Mouse (Mus musculus) forebrain, embryonic 12.5 days (tissue): ENCODE data around the gene Ppfia3. TPM values are rescaled to one million over a fixed set of nuclear protein-coding genes. Genes with fewer than 3 reads are reported as not detected.
"Not testable (repeated sequence)": the region's sequence is repeated elsewhere in the genome, so short reads cannot be mapped to it uniquely, and the experiment has no call there.

Experiments
- ATAC-seq: fragments of 200-750 bp; cut with Nextera tagmentation; 2 replicates; pipeline ENCODE4 v1.8.0; 2017; ENCODE audit warnings: moderate TSS enrichment; ENCODE audit not compliant: low FRiP score
- H3K27ac ChIP-seq: fragments of 300-500 bp; sonication (generic); 2 replicates; pipeline ENCODE4 v1.5.1; 2016; ENCODE audit warnings: mild to moderate bottlenecking
- H3K27me3 ChIP-seq: fragments of 300-500 bp; sonication (generic); 2 replicates; pipeline ENCODE4 v1.6.1; 2016; ENCODE audit warnings: mild to moderate bottlenecking
- H3K36me3 ChIP-seq: fragments of 300-500 bp; sonication (generic); replicated peaks from 2 replicates; pipeline ENCODE4 v1.6.1; 2016; ENCODE audit warnings: mild to moderate bottlenecking
- H3K4me1 ChIP-seq: fragments of 300-500 bp; sonication (generic); 2 replicates; pipeline ENCODE4 v1.6.1; 2016
- H3K4me2 ChIP-seq: fragments of 300-500 bp; sonication (generic); 2 replicates; pipeline ENCODE4 v1.6.1; 2016; ENCODE audit warnings: mild to moderate bottlenecking, moderate library complexity
- H3K4me3 ChIP-seq: fragments of 300-500 bp; sonication (generic); replicated peaks from 2 replicates; pipeline ENCODE4 v1.5.1; 2016; ENCODE audit warnings: mild to moderate bottlenecking
- H3K9ac ChIP-seq: fragments of 300-500 bp; sonication (generic); 2 replicates; pipeline ENCODE4 v1.6.1; 2016; ENCODE audit warnings: mild to moderate bottlenecking
- H3K9me3 ChIP-seq: fragments of 300-500 bp; sonication (generic); 2 replicates; pipeline ENCODE4 v1.6.1; 2016
- WGBS: fragments of 180-500 bp; shearing (Covaris S2); methylation state at CpG from one replicate; pipeline ENCODE4 v1.1.7; 2016; 5-methylcytosine and 5-hydroxymethylcytosine counted together
- polyA plus RNA-seq: library from polyadenylated mRNA; unstranded; fragments of >200 nt; fragmentation: Nextera tagmentation; extraction: Ambion mirVana; gene quantifications from 2 replicates; pipeline ENCODE4 v1.2.1, GENCODE M21; 2016

Ppfia3 gene
- polyA plus RNA-seq, 1 experiment from 2014 or later: 12.6 TPM

DNA sequence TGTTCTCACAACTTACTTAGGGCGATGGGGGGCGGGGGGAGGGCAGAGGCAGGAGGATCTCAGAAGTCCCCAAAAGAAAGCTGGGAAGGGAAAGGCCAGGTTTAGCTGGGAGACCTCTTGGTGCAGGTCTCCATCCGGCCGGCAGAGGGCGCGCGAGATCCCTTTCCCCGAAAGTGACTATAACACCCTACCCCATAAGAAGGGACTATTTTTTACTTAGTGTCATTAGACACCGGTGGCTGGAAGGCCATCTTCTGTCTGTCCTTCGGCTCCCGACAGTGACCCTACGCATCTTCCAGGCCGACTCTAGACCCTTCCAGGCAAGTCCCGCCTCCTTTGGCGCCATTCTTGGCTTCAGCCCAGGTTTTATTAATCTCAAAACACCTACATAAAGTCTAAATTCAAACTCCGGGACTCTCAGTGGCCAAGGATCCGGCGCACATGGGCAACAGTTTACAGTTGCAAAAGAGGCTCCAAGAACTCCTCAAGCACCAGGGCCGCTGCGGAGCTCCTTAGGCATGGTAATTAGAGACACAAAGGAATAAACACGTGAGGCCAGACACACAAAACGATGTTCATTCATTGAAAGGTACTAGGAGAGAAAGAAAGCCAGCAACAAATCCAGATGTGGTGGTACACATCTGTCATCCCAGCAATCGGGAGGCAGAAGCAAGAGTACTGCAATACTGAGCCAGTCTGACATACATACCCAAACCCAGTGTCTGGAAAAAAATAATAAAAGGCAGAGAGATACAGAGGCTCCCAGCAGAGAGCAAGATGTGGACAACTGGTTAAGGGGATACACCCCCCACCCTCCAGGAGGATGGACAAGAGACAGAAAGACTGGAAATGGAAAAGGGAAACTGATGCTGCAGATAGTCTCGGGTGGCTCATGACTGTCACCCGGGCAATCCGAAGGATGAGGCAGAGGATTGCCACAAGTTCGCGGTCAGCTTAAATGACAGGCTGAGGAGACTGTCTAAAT, 38.6 kb upstream of the Ppfia3 start, which contains the start of gene Kcna7:
TSS of gene Kcna7 (plus strand) at position 563 of the 985 bp plus-strand sequence.
- peak within 1 kb of the TSS; percentile 46 for H3K4me2 ChIP-seq
- 12% methylated on average over 28 of the region's 28 CpGs for WGBS
- peak within 1 kb of the TSS; percentile 33 for H3K4me3 ChIP-seq
- H3K36me3 ChIP-seq: no peaks in the 10 kb centered on the region
- H3K27me3 ChIP-seq: peaks cover 69% of the 10 kb centered on the region
- no peak within 1 kb of the TSS for H3K27ac ChIP-seq
- H3K4me1 ChIP-seq: peaks cover 13% of the 10 kb centered on the region
- no peak for ATAC-seq
- no peaks in the 10 kb centered on the region for H3K9me3 ChIP-seq
- H3K9ac ChIP-seq: 0 out of 2 replicates have a peak within 1 kb of the TSS, but pooled peaks have one; percentile 25

DNA sequence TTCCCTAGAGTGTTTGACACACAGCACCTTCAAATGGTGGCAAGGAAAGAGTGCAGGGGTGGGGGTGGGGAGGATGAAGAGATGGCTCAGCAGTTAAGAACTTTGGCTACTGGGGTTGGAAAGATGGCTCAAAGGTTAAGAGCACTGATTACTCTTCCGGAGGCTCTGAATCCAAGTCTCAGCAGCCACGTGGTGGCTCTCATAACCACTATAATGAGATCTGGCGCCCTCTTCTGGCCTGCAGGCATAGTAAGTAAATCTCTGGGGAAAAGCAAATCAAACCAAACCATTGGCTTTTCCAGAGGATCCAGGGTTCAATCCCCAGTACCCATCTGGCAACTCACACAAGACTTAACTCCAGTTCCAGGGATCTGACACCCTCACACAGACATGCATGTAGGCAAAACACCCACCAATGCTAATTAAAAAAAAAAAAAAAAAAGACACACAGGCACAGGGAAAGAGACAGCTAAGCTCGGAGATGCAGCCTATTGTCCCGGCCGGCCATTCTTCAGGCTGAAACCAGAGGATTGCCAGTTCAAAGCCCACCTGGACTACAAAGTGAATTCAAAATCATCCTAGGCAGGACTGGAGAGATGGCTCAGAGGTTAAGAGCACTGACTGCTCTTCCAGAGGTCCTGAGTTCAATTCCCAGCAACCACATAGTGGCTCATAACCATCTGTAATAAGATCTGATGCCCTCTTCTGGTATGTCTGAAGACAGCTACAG, 36.9 kb upstream of the Ppfia3 start:
- H3K27me3 ChIP-seq: peaks cover 53% of the 10 kb centered on the region
- H3K4me2 ChIP-seq: no peak overlapping the region
- no peak overlapping the region for H3K27ac ChIP-seq
- no peak overlapping the region for H3K9ac ChIP-seq
- no peaks in the 10 kb centered on the region for H3K36me3 ChIP-seq
- H3K4me1 ChIP-seq: peaks cover 13% of the 10 kb centered on the region
- WGBS: 47% methylated on average over 6 of the region's 6 CpGs
- H3K4me3 ChIP-seq: no peak overlapping the region
- H3K9me3 ChIP-seq: no peaks in the 10 kb centered on the region
- ATAC-seq: no peak

DNA sequence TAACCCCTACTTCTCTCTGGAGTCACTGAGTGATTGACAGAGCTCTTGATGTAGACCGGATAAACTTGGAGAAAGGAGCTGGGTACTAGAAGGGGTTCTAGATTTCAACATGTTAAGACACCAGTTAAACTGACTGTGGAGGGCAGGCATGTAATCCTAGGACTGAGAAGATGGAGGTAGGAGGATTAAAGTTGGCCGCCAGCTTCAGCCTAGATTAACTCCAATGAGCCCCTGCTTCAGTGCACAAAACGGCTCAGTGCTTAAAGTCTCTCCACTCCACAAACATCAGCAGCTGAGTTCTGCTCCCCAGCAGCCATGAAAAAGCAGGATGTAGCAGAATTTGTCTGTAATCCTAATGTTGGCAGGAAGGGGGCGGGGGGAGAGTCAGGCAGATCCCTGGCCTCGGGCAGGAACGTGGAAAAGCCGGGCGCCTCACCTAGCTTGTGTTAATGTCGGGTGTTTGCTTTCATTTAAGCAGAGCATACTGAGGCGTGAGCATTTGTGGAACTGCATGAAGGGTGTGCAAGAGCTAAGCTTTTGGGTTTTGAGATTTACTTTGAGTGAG, 34.8 kb upstream of the Ppfia3 start:
- Histone ChIP-seq H3K4me1 (peaks cover 10% of the 10 kb centered on the region), H3K36me3 (no peaks in the 10 kb centered on the region), H3K27ac (no peak overlapping the region), H3K27me3 (peaks cover 32% of the 10 kb centered on the region), H3K4me3 (no peak overlapping the region), H3K4me2 (no peak overlapping the region), H3K9me3 (no peaks in the 10 kb centered on the region), H3K9ac (no peak overlapping the region)
- WGBS: 72% methylated on average over 10 of the region's 10 CpGs
- no peak for ATAC-seq

DNA sequence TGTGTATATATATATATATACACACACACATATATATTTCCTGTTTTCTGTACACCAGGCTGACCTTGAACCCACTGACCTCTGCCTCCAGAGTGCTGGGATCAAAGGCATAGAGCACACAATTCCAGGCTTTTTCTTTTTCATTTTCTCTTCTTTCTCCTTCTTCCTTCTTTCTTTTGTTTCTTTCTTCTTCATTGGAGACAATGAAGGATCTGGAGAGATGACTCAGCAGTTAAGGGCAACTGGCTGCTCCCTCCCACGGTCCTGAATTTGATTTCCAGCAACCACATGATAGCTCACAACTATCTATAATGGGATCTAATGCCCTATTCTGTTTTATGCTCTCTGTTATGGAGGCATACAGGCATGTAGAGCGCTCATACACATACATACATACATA, 30.0 kb upstream of the Ppfia3 start:
- WGBS: 80% methylated on average over 2 of the region's 2 CpGs
- no peak overlapping the region for H3K27ac ChIP-seq
- H3K27me3 ChIP-seq: 0 out of 2 replicates have a peak, but pooled peaks cover 2% of the 10 kb centered on the region
- no peak overlapping the region for H3K4me3 ChIP-seq
- peaks cover 22% of the 10 kb centered on the region for H3K36me3 ChIP-seq
- no peak for ATAC-seq
- H3K9me3 ChIP-seq: no peaks in the 10 kb centered on the region
- no peak overlapping the region for H3K9ac ChIP-seq
- H3K4me2 ChIP-seq: no peak overlapping the region
- peaks cover 22% of the 10 kb centered on the region for H3K4me1 ChIP-seq

DNA sequence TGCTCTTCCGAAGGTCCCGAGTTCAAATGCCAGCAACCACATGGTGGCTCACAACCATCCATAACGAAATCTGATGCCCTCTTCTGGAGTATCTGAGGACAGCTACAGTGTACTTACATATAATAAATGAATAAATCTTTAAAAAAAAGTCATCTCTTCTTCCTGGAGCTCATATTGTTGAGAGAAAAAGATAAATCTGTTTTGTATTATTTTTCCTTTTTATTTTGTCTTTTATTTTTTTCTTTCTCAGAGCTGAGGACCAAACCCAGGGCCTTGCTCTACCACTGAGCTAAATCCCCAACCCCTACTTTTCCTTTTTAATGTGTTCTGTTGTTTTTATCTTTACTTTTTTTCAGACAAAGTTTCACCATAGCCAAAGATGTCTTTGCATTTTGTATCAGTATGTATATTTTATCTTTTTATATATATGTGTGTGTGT, 29.5 kb upstream of the Ppfia3 start:
- WGBS: 6% methylated on average over 3 of the region's 3 CpGs
- peak; percentile 22; the same call in 1 of the 2 replicates for ATAC-seq
- Histone ChIP-seq H3K4me2 (peak overlapping the region; percentile 64), H3K4me3 (peak overlapping the region; percentile 85), H3K36me3 (peaks cover 26% of the 10 kb centered on the region), H3K27ac (peak overlapping the region; percentile 99), H3K4me1 (peaks cover 22% of the 10 kb centered on the region)
- not testable (repeated sequence) for H3K9ac ChIP-seq, H3K9me3 ChIP-seq, H3K27me3 ChIP-seq

DNA sequence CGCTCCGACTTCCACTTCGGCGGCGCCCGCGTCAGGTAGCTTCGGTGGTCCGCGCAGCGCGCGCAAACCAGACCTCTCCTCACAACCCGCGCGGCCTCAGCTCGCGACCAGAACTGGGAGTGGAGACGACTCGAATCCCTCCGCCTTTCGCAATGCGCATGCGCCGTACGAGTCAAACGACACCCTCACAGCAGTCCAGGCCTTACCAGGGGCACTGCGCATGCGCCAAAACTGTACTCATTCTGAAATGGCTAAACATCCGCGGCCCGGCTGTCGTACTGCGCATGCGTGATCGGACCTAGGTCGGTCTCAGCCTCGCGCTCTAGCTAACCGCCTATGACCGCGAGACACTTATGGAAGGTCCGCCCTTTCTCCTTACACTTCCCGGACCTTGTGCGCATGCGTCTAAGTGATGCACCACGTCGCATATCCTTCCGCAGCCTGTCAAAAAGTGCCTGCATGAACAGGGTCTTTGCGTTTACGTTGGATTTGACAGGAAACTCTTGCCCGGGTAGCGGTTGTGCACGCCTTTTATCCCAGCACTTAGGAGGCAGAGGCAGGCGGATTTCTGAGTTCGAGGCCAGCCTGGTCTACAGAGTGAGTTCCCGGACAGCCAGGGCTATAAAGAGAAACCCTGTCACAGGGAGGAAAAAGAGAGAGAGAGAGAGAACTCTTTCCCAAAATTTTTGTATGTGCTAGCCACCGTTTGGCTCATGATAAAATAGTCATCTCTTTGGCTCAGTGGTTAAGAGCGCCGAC, 28.9 kb upstream of the Ppfia3 start, which contains the start of gene Snrnp70:
TSS of gene Snrnp70 (minus strand) at position 165 of the 759 bp plus-strand sequence.
- Histone ChIP-seq H3K4me1 (peaks cover 22% of the 10 kb centered on the region), H3K9ac (peak within 1 kb of the TSS; percentile 97), H3K4me2 (peak within 1 kb of the TSS; percentile 98), H3K27me3 (no peaks in the 10 kb centered on the region), H3K27ac (peak within 1 kb of the TSS; percentile 99), H3K9me3 (no peaks in the 10 kb centered on the region), H3K36me3 (peaks cover 30% of the 10 kb centered on the region), H3K4me3 (peak within 1 kb of the TSS; percentile 85)
- WGBS: under 1% methylated on average over 60 of the region's 60 CpGs
- peak; percentile 97 for ATAC-seq

DNA sequence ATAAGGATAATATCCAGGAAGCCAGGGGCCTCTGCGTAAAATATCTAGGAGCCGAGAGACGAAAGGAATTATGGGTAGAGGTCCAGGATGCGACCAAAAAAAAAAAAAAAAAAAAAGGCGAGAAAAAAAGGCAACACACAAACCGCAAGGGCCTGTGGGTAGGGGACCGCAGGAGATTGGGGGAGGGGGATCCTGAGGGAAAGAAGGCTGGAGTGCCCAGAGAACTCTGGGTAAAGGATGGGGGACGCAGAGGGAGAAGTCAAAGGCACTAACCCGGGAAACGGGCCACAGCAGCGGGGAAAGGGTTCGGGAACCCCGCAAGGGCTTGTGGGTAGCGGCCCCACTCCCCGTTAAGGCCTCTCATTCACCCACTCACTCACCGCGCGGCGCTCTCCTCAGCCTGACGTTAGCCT, 28.3 kb upstream of the Ppfia3 start:
- WGBS: 0% methylated on average over 15 of the region's 20 CpGs
- Histone ChIP-seq H3K36me3 (peaks cover 36% of the 10 kb centered on the region), H3K4me2 (peak overlapping the region; percentile 98), H3K4me3 (peak overlapping the region; percentile 85), H3K4me1 (peaks cover 22% of the 10 kb centered on the region), H3K9me3 (no peaks in the 10 kb centered on the region), H3K9ac (peak overlapping the region; percentile 97), H3K27me3 (no peaks in the 10 kb centered on the region), H3K27ac (peak overlapping the region; percentile 99)
- peak; percentile 80 for ATAC-seq

DNA sequence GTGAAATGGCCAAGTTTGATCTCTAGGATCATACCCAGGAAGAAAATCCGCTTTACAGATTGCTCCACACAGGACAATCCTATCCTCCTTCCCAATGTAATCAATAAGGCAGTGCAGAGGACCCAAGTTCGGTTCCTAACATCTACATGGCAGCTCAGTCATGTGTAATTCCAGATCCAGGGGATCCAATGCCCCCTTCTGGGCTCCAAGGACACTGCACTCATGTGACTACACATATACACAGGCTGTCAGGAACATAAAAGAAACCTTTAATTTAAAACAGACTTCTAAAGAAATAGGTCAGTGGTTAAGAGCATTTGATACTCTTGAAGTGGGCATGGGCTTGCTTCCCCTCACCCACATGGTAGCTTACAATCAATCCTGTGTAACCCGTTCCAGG, 19.3 kb upstream of the Ppfia3 start:
- 88% methylated on average over 3 of the region's 3 CpGs for WGBS
- no peak for ATAC-seq
- no peak overlapping the region for H3K4me3 ChIP-seq
- H3K27ac ChIP-seq: no peak overlapping the region
- H3K36me3 ChIP-seq: peaks cover 96% of the 10 kb centered on the region
- no peak overlapping the region for H3K9ac ChIP-seq
- no peaks in the 10 kb centered on the region for H3K9me3 ChIP-seq
- no peaks in the 10 kb centered on the region for H3K4me1 ChIP-seq
- H3K4me2 ChIP-seq: no peak overlapping the region
- H3K27me3 ChIP-seq: no peaks in the 10 kb centered on the region

DNA sequence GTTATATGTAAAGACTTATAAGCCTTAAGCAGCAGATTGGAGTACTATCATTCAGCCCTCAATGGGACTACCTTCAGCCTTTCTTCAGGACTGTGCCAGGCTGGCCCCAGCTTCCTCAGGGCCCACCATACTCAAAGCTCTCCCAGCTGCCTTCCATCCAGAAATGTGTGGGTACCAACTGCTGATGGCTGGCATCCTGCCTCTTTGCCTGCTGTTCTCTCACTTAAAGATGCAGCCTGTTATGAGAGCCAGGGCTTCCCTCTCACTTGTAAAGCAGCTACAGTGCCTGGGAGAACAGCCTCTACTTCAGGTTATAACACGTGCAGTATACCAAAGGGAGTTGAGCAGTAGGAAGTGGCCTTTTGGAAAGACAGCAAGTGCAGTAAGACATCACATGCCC, 9.2 kb upstream of the Ppfia3 start:
- no peak overlapping the region for H3K4me2 ChIP-seq
- no peaks in the 10 kb centered on the region for H3K27me3 ChIP-seq
- WGBS: 90% methylated on average over 1 of the region's 1 CpGs
- no peaks in the 10 kb centered on the region for H3K9me3 ChIP-seq
- peaks cover 87% of the 10 kb centered on the region for H3K36me3 ChIP-seq
- H3K4me3 ChIP-seq: no peak overlapping the region
- H3K4me1 ChIP-seq: peaks cover 7% of the 10 kb centered on the region; the same call in 1 of the 2 replicates
- no peak overlapping the region for H3K27ac ChIP-seq
- no peak for ATAC-seq
- no peak overlapping the region for H3K9ac ChIP-seq

DNA sequence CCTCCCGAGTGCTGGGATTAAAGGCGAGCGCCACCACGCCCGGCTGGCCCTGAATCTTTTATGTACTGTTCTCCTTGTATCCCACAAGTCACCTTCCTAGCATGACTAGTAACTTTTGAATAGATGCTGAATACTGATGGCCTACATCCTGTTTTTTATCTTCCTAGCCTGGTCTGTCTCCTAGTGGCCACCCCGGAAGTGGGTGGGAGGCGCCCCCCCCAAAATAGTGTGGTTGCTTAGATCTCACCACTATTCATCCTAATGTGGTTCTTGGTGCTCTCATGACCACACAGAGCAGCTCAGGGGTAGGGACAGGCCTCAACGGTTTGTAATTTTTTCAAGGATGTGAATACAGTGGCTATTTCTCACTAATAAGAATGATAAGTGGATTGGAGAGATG, 7.8 kb upstream of the Ppfia3 start:
- peaks cover 9% of the 10 kb centered on the region for H3K27me3 ChIP-seq
- H3K4me2 ChIP-seq: no peak overlapping the region
- H3K36me3 ChIP-seq: peaks cover 73% of the 10 kb centered on the region
- ATAC-seq: no peak
- no peak overlapping the region for H3K27ac ChIP-seq
- H3K4me3 ChIP-seq: no peak overlapping the region
- no peaks in the 10 kb centered on the region for H3K9me3 ChIP-seq
- H3K9ac ChIP-seq: no peak overlapping the region
- WGBS: 93% methylated on average over 8 of the region's 8 CpGs
- peaks cover 21% of the 10 kb centered on the region for H3K4me1 ChIP-seq

DNA sequence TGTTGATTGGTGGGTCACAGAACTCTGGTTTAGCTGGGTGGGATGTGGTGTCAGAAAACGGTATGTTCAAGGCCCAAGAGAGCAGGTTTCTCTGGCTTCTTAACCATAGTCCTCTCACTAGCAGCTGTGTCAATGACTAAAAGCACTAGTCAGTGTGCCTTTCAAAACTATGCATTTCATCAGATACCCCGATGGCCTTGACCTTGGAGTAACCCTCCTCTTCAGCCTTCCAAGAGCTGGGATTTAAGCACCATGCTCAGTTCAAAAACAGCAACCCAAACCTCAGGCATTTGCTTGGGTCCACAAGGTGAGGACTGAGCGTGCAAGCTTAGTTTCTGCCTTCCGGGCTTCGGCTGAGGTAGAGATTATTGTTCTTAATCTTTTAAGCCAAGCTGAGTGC, 5.6 kb upstream of the Ppfia3 start:
- no peak overlapping the region for H3K4me3 ChIP-seq
- H3K4me1 ChIP-seq: peaks cover 33% of the 10 kb centered on the region
- H3K27me3 ChIP-seq: peaks cover 26% of the 10 kb centered on the region
- H3K36me3 ChIP-seq: peaks cover 50% of the 10 kb centered on the region
- WGBS: 91% methylated on average over 5 of the region's 5 CpGs
- no peak overlapping the region for H3K27ac ChIP-seq
- no peaks in the 10 kb centered on the region for H3K9me3 ChIP-seq
- no peak overlapping the region for H3K9ac ChIP-seq
- no peak for ATAC-seq
- no peak overlapping the region for H3K4me2 ChIP-seq
